Mouse (Mus musculus): ENCODE results near the gene Adamtsl4. TPM values are rescaled to one million over a fixed set of nuclear protein-coding genes. Genes with fewer than 3 reads are reported as not detected.
"Not testable (repeated sequence)": the region's sequence is repeated elsewhere in the genome, so short reads cannot be mapped to it uniquely, and the experiment has no call there.

The Adamtsl4 gene
- polyA plus RNA-seq, 2 experiments from 2014 or later: 3.2 to 3.5 TPM

- ATAC-seq: no peak
Observed at GRCm38 (mm10) chr3:95659948-95660347, 27.8 kb downstream of the Adamtsl4 start.

- peak; percentile 49 for ATAC-seq
Observed at GRCm38 (mm10) chr3:95658868-95659712, 28.6 kb downstream of the Adamtsl4 start.

- ATAC-seq: peak; percentile 79
Observed at GRCm38 (mm10) chr3:95658236-95658867, 29.4 kb downstream of the Adamtsl4 start, which contains the start of gene Mcl1. Gene Mcl1, plus strand, starts transcription at chr3:95658788.

GRCm38 (mm10) chr3:95657711-95658110 is 30.0 kb downstream of the Adamtsl4 start:
- ATAC-seq: no peak

- ATAC-seq: no peak
Observed at GRCm38 (mm10) chr3:95657108-95657507, 30.6 kb downstream of the Adamtsl4 start.

GRCm38 (mm10) chr3:95655437-95655836 is 32.3 kb downstream of the Adamtsl4 start:
- ATAC-seq: no peak

GRCm38 (mm10) chr3:95654371-95654770 is 33.3 kb downstream of the Adamtsl4 start:
- ATAC-seq: not testable (repeated sequence)

- ATAC-seq: no peak
Observed at GRCm38 (mm10) chr3:95653473-95654034, 34.2 kb downstream of the Adamtsl4 start.

- no peak for ATAC-seq
Observed at GRCm38 (mm10) chr3:95652871-95653270, 34.8 kb downstream of the Adamtsl4 start.

GRCm38 (mm10) chr3:95652204-95652811 is 35.4 kb downstream of the Adamtsl4 start:
- peak; percentile 30 for ATAC-seq

- peak; percentile 7 for ATAC-seq
Observed at GRCm38 (mm10) chr3:95651391-95652203, 36.1 kb downstream of the Adamtsl4 start.

- ATAC-seq: no peak
Observed at GRCm38 (mm10) chr3:95651033-95651373, 36.7 kb downstream of the Adamtsl4 start.

- ATAC-seq: peak; percentile 56
Observed at GRCm38 (mm10) chr3:95650276-95651032, 37.3 kb downstream of the Adamtsl4 start.

- no peak for ATAC-seq
Observed at GRCm38 (mm10) chr3:95648016-95648415, 39.7 kb downstream of the Adamtsl4 start.

GRCm38 (mm10) chr3:95645313-95646235 is 42.1 kb downstream of the Adamtsl4 start:
- peak; percentile 96 for ATAC-seq

- no peak for ATAC-seq
Observed at GRCm38 (mm10) chr3:95643097-95643496, 44.6 kb downstream of the Adamtsl4 start.

- no peak for ATAC-seq
Observed at GRCm38 (mm10) chr3:95639694-95640093, 48.0 kb downstream of the Adamtsl4 start.

GRCm38 (mm10) chr3:95636072-95636471 is 51.6 kb downstream of the Adamtsl4 start:
- no peak for ATAC-seq

- ATAC-seq: no peak
Observed at GRCm38 (mm10) chr3:95635636-95636035, 52.1 kb downstream of the Adamtsl4 start.
